Comparison of ENCODE assay signal across 29 mouse cellular contexts in genomic region chr1:155831958-155832357, GRCm38 (mm10). TPM values are rescaled to one million over a fixed set of nuclear protein-coding genes. Genes with fewer than 3 reads are reported as not detected.
DNase-seq lines count a peak whose midpoint lies in the region; ATAC-seq and TF ChIP-seq lines count a peak whose summit lies in the region.
"Had no signal": no experiment of that assay in that cellular context is flagged by ENCODE, and none has a peak within 500 bp of the region (broad histone marks: within the 10 kb centered on the region; RNA-seq: fewer than 3 reads in every experiment).

No protein-coding gene starts in this region.

- no peak overlapping the region for H3K27ac ChIP-seq in lung, postnatal 0 days (ENCODE audit: low read length)
- no peak overlapping the region for H3K27ac ChIP-seq in midbrain, embryonic 15.5 days
- H3K27ac ChIP-seq: embryonic facial prominence, embryonic 13.5 days; embryonic facial prominence, embryonic 15.5 days; forebrain, embryonic 12.5 days had no signal

- no peak for TF ChIP-seq EP300 in lung, postnatal 0 days (IDR thresholded peaks at IDR 0.05)

- H3K4me1 ChIP-seq in lung, postnatal 0 days (ENCODE audit: insufficient read depth, low read depth, low read length), result no peaks in the 10 kb centered on the region
- no peaks in the 10 kb centered on the region for H3K4me1 ChIP-seq in midbrain, embryonic 15.5 days
- H3K4me1 ChIP-seq: embryonic facial prominence, embryonic 13.5 days; embryonic facial prominence, embryonic 15.5 days; forebrain, embryonic 12.5 days had no signal

- no peaks in the 10 kb centered on the region for H3K36me3 ChIP-seq in lung, postnatal 0 days (ENCODE audit: insufficient read depth, low read length)
- H3K36me3 ChIP-seq in midbrain, embryonic 15.5 days (replicated peaks), result no peaks in the 10 kb centered on the region
- H3K36me3 ChIP-seq: embryonic facial prominence, embryonic 13.5 days; embryonic facial prominence, embryonic 15.5 days; forebrain, embryonic 12.5 days; G1E had no signal

- no peaks in the 10 kb centered on the region for H3K9me3 ChIP-seq in lung, postnatal 0 days (ENCODE audit: low read length)
- no peaks in the 10 kb centered on the region for H3K9me3 ChIP-seq in midbrain, embryonic 15.5 days
- H3K9me3 ChIP-seq: embryonic facial prominence, embryonic 13.5 days; embryonic facial prominence, embryonic 15.5 days; forebrain, embryonic 12.5 days; G1E had no signal

- H3K27me3 ChIP-seq in lung, postnatal 0 days (replicated peaks; ENCODE audit: insufficient read depth, low read length), result no peaks in the 10 kb centered on the region
- no peaks in the 10 kb centered on the region for H3K27me3 ChIP-seq in midbrain, embryonic 15.5 days (replicated peaks)
- H3K27me3 ChIP-seq: CH12.LX; embryonic facial prominence, embryonic 13.5 days; embryonic facial prominence, embryonic 15.5 days; forebrain, embryonic 12.5 days; Patski had no signal

- no peak for TF ChIP-seq CTCF in lung, postnatal 0 days (IDR thresholded peaks at IDR 0.05)

- H3K9ac ChIP-seq in lung, postnatal 0 days (replicated peaks; ENCODE audit: low read depth), result no peak overlapping the region
- no peak overlapping the region for H3K9ac ChIP-seq in midbrain, embryonic 15.5 days
- H3K9ac ChIP-seq: embryonic facial prominence, embryonic 13.5 days; embryonic facial prominence, embryonic 15.5 days; forebrain, embryonic 12.5 days had no signal

- ATAC-seq in granulocyte monocyte progenitor cell, adult 5-6 weeks (replicated peaks; ENCODE audit: poor library complexity, severe bottlenecking), result peak; percentile 30
- peak; percentile 38; the same call in 1 of the 2 replicates for ATAC-seq in megakaryocyte progenitor cell, adult 5-6 weeks (replicated peaks; ENCODE audit: poor library complexity)
- ATAC-seq in lung, postnatal 0 days, result no peak
- no peak for ATAC-seq in midbrain, embryonic 15.5 days (replicated peaks)
- ATAC-seq: activated CD4-positive, CD25-positive, alpha-beta regulatory T cell, adult 4 months; CD4-positive, CD25-positive, alpha-beta regulatory T cell, adult 4 months; forebrain, embryonic 14.5 days; forebrain, embryonic 16.5 days; Patski had no signal

- no peak overlapping the region for H3K4me2 ChIP-seq in lung, postnatal 0 days (replicated peaks; ENCODE audit: low read depth, low read length)
- no peak overlapping the region for H3K4me2 ChIP-seq in midbrain, embryonic 15.5 days
- H3K4me2 ChIP-seq: embryonic facial prominence, embryonic 13.5 days; embryonic facial prominence, embryonic 15.5 days; forebrain, embryonic 12.5 days had no signal

- DNase-seq in heart, adult 11 months, result peak; percentile 82
- no peak for DNase-seq in heart, adult 9 months (ENCODE audit: low spot score in 2 of 2)
- DNase-seq in kidney, postnatal 25 days, result no peak
- DNase-seq in lung, postnatal 0 days (ENCODE audit: low spot score), result no peak
- DNase-seq: adrenal gland, adult 8-10 months; adrenal gland, postnatal 14 days; adrenal gland, postnatal 36 days; B cell, adult 2 months; cerebellum, adult 11 months; cerebellum, adult 18-20 months; cerebellum, adult 8-10 months; cerebellum, adult 9-11 months; cerebellum, postnatal 14 days; cerebellum, postnatal 36 days; embryo, embryonic 11 days had no signal

- 87% methylated on average over 3 of the region's 3 CpGs for WGBS in lung, postnatal 0 days
- 88% methylated on average over 3 of the region's 3 CpGs for WGBS in midbrain, embryonic 15.5 days

- no peak overlapping the region for H3K4me3 ChIP-seq in lung, postnatal 0 days (ENCODE audit: low read depth, low read length)
- H3K4me3 ChIP-seq in midbrain, embryonic 15.5 days, result no peak overlapping the region
- H3K4me3 ChIP-seq: embryonic facial prominence, embryonic 13.5 days; embryonic facial prominence, embryonic 15.5 days; erythroblast, embryonic 14.5 days; forebrain, embryonic 12.5 days had no signal

RNA-seq across cellular contexts. Expression of gene Qsox1, which starts 19.3 kb away (rescaled TPM):
- 15.0 and 20.9 TPM in 2 replicates for total RNA-seq in granulocyte monocyte progenitor cell, adult 5-6 weeks (2014; fragmentation: Nextera tagmentation)
- 22.4 and 23.3 TPM in 2 replicates for total RNA-seq in granulocyte monocyte progenitor cell, adult 5-6 weeks (2017)
- 13.5 and 14.7 TPM in 2 replicates for total RNA-seq in megakaryocyte progenitor cell, adult 5-6 weeks (2015)
- 15.0 and 24.2 TPM in 2 replicates for total RNA-seq in megakaryocyte progenitor cell, adult 5-6 weeks (2017)
- 58.1 and 62.9 TPM in 2 replicates for polyA plus RNA-seq in lung, postnatal 0 days (2015; fragmentation: Nextera tagmentation; extraction: Ambion mirVana)
- 21.7 and 22.6 TPM in 2 replicates for polyA plus RNA-seq in midbrain, embryonic 15.5 days (2015; fragmentation: Nextera tagmentation; extraction: Ambion mirVana)

Comparison
In these comparisons a context has a peak if more than half of its experiments do, and no peak if none do; other contexts are left out.
1. ATAC-seq: peak in granulocyte monocyte progenitor cell, adult 5-6 weeks (single experiment) and megakaryocyte progenitor cell, adult 5-6 weeks (single experiment); none in lung, postnatal 0 days (single experiment) and midbrain, embryonic 15.5 days (single experiment).